Mouse (Mus musculus): ENCODE results near the gene Tes. TPM values are rescaled to one million over a fixed set of nuclear protein-coding genes. Genes with fewer than 3 reads are reported as not detected.

The Tes gene
- polyA plus RNA-seq, 1 experiment from 2014 or later, result 85.2 TPM

Other genes starting within 250 kb of the Tes start
- gene Tfec, start 166.7 kb upstream of the Tes start, polyA plus RNA-seq (2014; fragmentation: Nextera tagmentation; extraction: Ambion mirVana), result 0.29 and 0.55 TPM in 2 replicates
- 16.1 and 19.7 TPM in 2 replicates for gene Cav2, start 216.0 kb downstream of the Tes start, polyA plus RNA-seq (2014; fragmentation: Nextera tagmentation; extraction: Ambion mirVana)
- 16.6 and 31.4 TPM in 2 replicates for gene Cav1, start 241.2 kb downstream of the Tes start, polyA plus RNA-seq (2014; fragmentation: Nextera tagmentation; extraction: Ambion mirVana)

Measured in neural tube, embryonic 14.5 days (tissue).